Mouse (Mus musculus) forebrain, postnatal 0 days (tissue): ENCODE measurements around the gene Exoc6. TPM values are rescaled to one million over a fixed set of nuclear protein-coding genes. Genes with fewer than 3 reads are reported as not detected.

Experiments used
- ATAC-seq: fragments of 200-750 bp; cut with Nextera tagmentation; 2 replicates; pipeline ENCODE4 v1.8.0; 2017; ENCODE audit warnings: mild to moderate bottlenecking, moderate library complexity
- DNase-seq: peaks from one replicate; pipeline ENCODE4 v3.0.0-alpha.2; 2015
- H3K27ac ChIP-seq: fragments of 300-500 bp; sonication (generic); 2 replicates; pipeline ENCODE4 v1.5.1; 2014; ENCODE audit warnings: low read depth, mild to moderate bottlenecking, antibody characterized with exemption, low read length, moderate library complexity, mixed read lengths
- H3K27me3 ChIP-seq: fragments of 300-500 bp; sonication (generic); 2 replicates; pipeline ENCODE4 v1.6.1; 2014; ENCODE audit warnings: mild to moderate bottlenecking, low read length, mixed read lengths; ENCODE audit not compliant: insufficient read depth
- H3K36me3 ChIP-seq: fragments of 300-500 bp; sonication (generic); 2 replicates; pipeline ENCODE4 v1.6.1; 2014; ENCODE audit warnings: mild to moderate bottlenecking, moderate library complexity; ENCODE audit not compliant: insufficient read depth
- H3K4me1 ChIP-seq: fragments of 300-500 bp; sonication (generic); 2 replicates; pipeline ENCODE4 v1.6.1; 2014; ENCODE audit warnings: antibody characterized with exemption; ENCODE audit not compliant: insufficient read depth
- H3K4me2 ChIP-seq: fragments of 300-500 bp; sonication (generic); 2 replicates; pipeline ENCODE4 v1.6.1; 2014; ENCODE audit warnings: low read depth, mild to moderate bottlenecking, moderate library complexity
- H3K4me3 ChIP-seq: fragments of 300-500 bp; sonication (generic); 2 replicates; pipeline ENCODE4 v1.5.1; 2014; ENCODE audit warnings: low read depth, low read length, mixed read lengths
- H3K9ac ChIP-seq: fragments of 300-500 bp; sonication (generic); 2 replicates; pipeline ENCODE4 v1.6.1; 2014; ENCODE audit warnings: mild to moderate bottlenecking
- H3K9me3 ChIP-seq: fragments of 300-500 bp; sonication (generic); 2 replicates; pipeline ENCODE4 v1.6.1; 2016; ENCODE audit warnings: low read length
- CTCF ChIP-seq: sonication (generic); IDR thresholded peaks from 2 replicates; pipeline ENCODE4 v1.5.1; 2016; ENCODE audit warnings: antibody characterized with exemption, control low read depth, low read depth
- WGBS: fragments of 180-500 bp; shearing (Covaris S2); extraction: QIAGEN DNeasy Blood & Tissue Kit; methylation state at CpG from one replicate; pipeline ENCODE4 v1.1.7; 2014; 5-methylcytosine and 5-hydroxymethylcytosine counted together
- polyA plus RNA-seq: library from polyadenylated mRNA; unstranded; fragments of >200 nt; fragmentation: Nextera tagmentation; extraction: Ambion mirVana; gene quantifications from 2 replicates; pipeline ENCODE4 v1.2.1, GENCODE M21; 2015
- total RNA-seq: library from RNA; depleted of rRNA; stranded (reverse); fragments of >200 nt; gene quantifications from 2 replicates; pipeline ENCODE4 v1.2.3, GENCODE M21; 2014

Exoc6 gene
- total and polyA plus RNA-seq, 2 experiments from 2014 or later, result 34.3 to 42.9 TPM

- TF ChIP-seq CTCF, result no peak
- 60% methylated on average over 13 of the region's 13 CpGs for WGBS
Observed at GRCm38 (mm10) chr19:37667855-37668594, 117.8 kb downstream of the Exoc6 start.

GRCm38 (mm10) chr19:37668657-37669056, 118.4 kb downstream of the Exoc6 start:
- H3K27me3 ChIP-seq, result no peaks in the 10 kb centered on the region
- ATAC-seq, result no peak
- H3K4me2 ChIP-seq, result no peak overlapping the region
- H3K4me1 ChIP-seq, result no peaks in the 10 kb centered on the region
- WGBS, result 92% methylated on average over 5 of the region's 5 CpGs
- H3K36me3 ChIP-seq, result no peaks in the 10 kb centered on the region
- H3K9ac ChIP-seq, result no peak overlapping the region
- no peaks in the 10 kb centered on the region for H3K9me3 ChIP-seq
- no peak for TF ChIP-seq CTCF
- no peak for DNase-seq
- no peak overlapping the region for H3K27ac ChIP-seq
- H3K4me3 ChIP-seq, result no peak overlapping the region

More at GRCm38 (mm10) chr19:37667855-37668594, 117.8 kb downstream of the Exoc6 start:
- ATAC-seq (no peak), DNase-seq (no peak)
- Histone ChIP-seq H3K9ac (no peak overlapping the region), H3K4me2 (no peak overlapping the region), H3K4me3 (no peak overlapping the region), H3K27ac (no peak overlapping the region), H3K4me1 (no peaks in the 10 kb centered on the region), H3K27me3 (no peaks in the 10 kb centered on the region), H3K36me3 (no peaks in the 10 kb centered on the region), H3K9me3 (no peaks in the 10 kb centered on the region)

- Histone ChIP-seq H3K4me2 (no peak overlapping the region), H3K4me1 (no peaks in the 10 kb centered on the region), H3K9me3 (no peaks in the 10 kb centered on the region), H3K9ac (no peak overlapping the region), H3K4me3 (no peak overlapping the region), H3K27ac (no peak overlapping the region), H3K27me3 (no peaks in the 10 kb centered on the region), H3K36me3 (no peaks in the 10 kb centered on the region)
- ATAC-seq, result no peak
- WGBS, result 63% methylated on average over 5 of the region's 5 CpGs
- no peak for DNase-seq
- TF ChIP-seq CTCF, result no peak
Observed at GRCm38 (mm10) chr19:37669486-37669885, 119.3 kb downstream of the Exoc6 start.

- Histone ChIP-seq H3K27ac (no peak overlapping the region), H3K4me1 (no peaks in the 10 kb centered on the region), H3K36me3 (no peaks in the 10 kb centered on the region), H3K4me2 (no peak overlapping the region), H3K4me3 (no peak overlapping the region), H3K9ac (no peak overlapping the region), H3K27me3 (no peaks in the 10 kb centered on the region), H3K9me3 (no peaks in the 10 kb centered on the region)
- no peak for TF ChIP-seq CTCF
- 58% methylated on average over 12 of the region's 12 CpGs for WGBS
- DNase-seq, result no peak
- ATAC-seq, result no peak
Observed at GRCm38 (mm10) chr19:37673393-37673792, 123.2 kb downstream of the Exoc6 start.

- Histone ChIP-seq H3K4me3 (no peak within 1 kb of the TSS), H3K9ac (no peak within 1 kb of the TSS), H3K4me2 (no peak within 1 kb of the TSS), H3K27ac (no peak within 1 kb of the TSS), H3K4me1 (no peaks in the 10 kb centered on the region), H3K36me3 (no peaks in the 10 kb centered on the region; the same call in 1 of the 2 replicates), H3K9me3 (no peaks in the 10 kb centered on the region), H3K27me3 (peaks cover 70% of the 10 kb centered on the region)
- DNase-seq (no peak), ATAC-seq (no peak)
- no peak for TF ChIP-seq CTCF
- 15% methylated on average over 6 of the region's 6 CpGs for WGBS
Observed at GRCm38 (mm10) chr19:37685281-37685680, 135.1 kb downstream of the Exoc6 start, which contains the start of gene Cyp26c1. Gene Cyp26c1, plus strand, starts transcription at chr19:37685581.

GRCm38 (mm10) chr19:37686347-37686746, 136.1 kb downstream of the Exoc6 start:
- Histone ChIP-seq H3K9me3 (no peaks in the 10 kb centered on the region), H3K27ac (no peak overlapping the region), H3K27me3 (peaks cover 81% of the 10 kb centered on the region), H3K9ac (no peak overlapping the region), H3K4me2 (no peak overlapping the region), H3K4me3 (no peak overlapping the region), H3K36me3 (no peaks in the 10 kb centered on the region; the same call in 1 of the 2 replicates), H3K4me1 (no peaks in the 10 kb centered on the region)
- DNase-seq (no peak), ATAC-seq (no peak)
- TF ChIP-seq CTCF, result no peak
- 6% methylated on average over 23 of the region's 23 CpGs for WGBS
